Mouse (Mus musculus) forebrain, embryonic 14.5 days (tissue): ENCODE data around the gene Casz1. TPM values are rescaled to one million over a fixed set of nuclear protein-coding genes. Genes with fewer than 3 reads are reported as not detected.

Experiments used
- ATAC-seq: fragments of 200-750 bp; cut with Nextera tagmentation; 2 replicates; pipeline ENCODE4 v1.8.0; 2017; ENCODE audit warnings: mild to moderate bottlenecking, moderate library complexity
- DNase-seq: peaks from one replicate; pipeline ENCODE4 v3.0.0-alpha.2; 2015; ENCODE audit warnings: low spot score
- H3K27ac ChIP-seq: fragments of 300-500 bp; sonication (generic); 2 replicates; pipeline ENCODE4 v1.5.1; 2014; ENCODE audit warnings: low read depth, mild to moderate bottlenecking, control low read depth, low read length, moderate library complexity
- H3K27me3 ChIP-seq: fragments of 300-500 bp; sonication (generic); replicated peaks from 2 replicates; pipeline ENCODE4 v1.6.1; 2014; ENCODE audit warnings: low read length, control low read depth, mixed read lengths; ENCODE audit not compliant: control insufficient read depth, insufficient read depth
- H3K36me3 ChIP-seq: fragments of 300-500 bp; sonication (generic); 2 replicates; pipeline ENCODE4 v1.6.1; 2014; ENCODE audit warnings: low read length, control low read depth; ENCODE audit not compliant: control insufficient read depth, insufficient read depth
- H3K4me1 ChIP-seq: fragments of 300-500 bp; sonication (generic); 2 replicates; pipeline ENCODE4 v1.6.1; 2014; ENCODE audit warnings: antibody characterized with exemption, low read length, control low read depth; ENCODE audit not compliant: control insufficient read depth, insufficient read depth
- H3K4me2 ChIP-seq: fragments of 300-500 bp; sonication (generic); 2 replicates; pipeline ENCODE4 v1.6.1; 2014; ENCODE audit warnings: mild to moderate bottlenecking, control low read depth, low read length
- H3K4me3 ChIP-seq: fragments of 300-500 bp; sonication (generic); 2 replicates; pipeline ENCODE4 v1.5.1; 2014; ENCODE audit warnings: low read depth, low read length, control low read depth
- H3K9ac ChIP-seq: fragments of 300-500 bp; sonication (generic); 2 replicates; pipeline ENCODE4 v1.6.1; 2014; ENCODE audit warnings: mild to moderate bottlenecking, low read length, control low read depth, moderate library complexity
- H3K9me3 ChIP-seq: fragments of 300-500 bp; sonication (generic); replicated peaks from 2 replicates; pipeline ENCODE4 v1.6.1; 2016; ENCODE audit warnings: low read length, control low read depth, mixed read lengths; ENCODE audit not compliant: control insufficient read depth
- WGBS: fragments of 180-500 bp; shearing (Covaris S2); extraction: QIAGEN DNeasy Blood & Tissue Kit; methylation state at CpG from one replicate; pipeline ENCODE4 v1.1.7; 2014; 5-methylcytosine and 5-hydroxymethylcytosine counted together
- polyA plus RNA-seq: library from polyadenylated mRNA; unstranded; fragments of >200 nt; fragmentation: Nextera tagmentation; extraction: Ambion mirVana; gene quantifications from 2 replicates; pipeline ENCODE4 v1.2.1, GENCODE M21; 2014

Gene Casz1
- polyA plus RNA-seq: 0.57 and 1.1 TPM in 2 replicates

GRCm38 (mm10) chr4:148804137-148804779, at the start of gene Casz1:
Casz1 (plus strand) TSS chr4:148804429.
- peak within 1 kb of the TSS; percentile 48 for H3K4me3 ChIP-seq
- H3K27ac ChIP-seq: no peak within 1 kb of the TSS
- H3K4me1 ChIP-seq: peaks cover 29% of the 10 kb centered on the region
- H3K27me3 ChIP-seq: peaks cover 46% of the 10 kb centered on the region
- DNase-seq: peak; percentile 95
- H3K36me3 ChIP-seq: no peaks in the 10 kb centered on the region
- under 1% methylated on average over 66 of the region's 68 CpGs for WGBS
- no peaks in the 10 kb centered on the region for H3K9me3 ChIP-seq
- ATAC-seq: peak; percentile 86
- peak within 1 kb of the TSS; percentile 99 for H3K4me2 ChIP-seq
- H3K9ac ChIP-seq: peak within 1 kb of the TSS; percentile 60

DNA sequence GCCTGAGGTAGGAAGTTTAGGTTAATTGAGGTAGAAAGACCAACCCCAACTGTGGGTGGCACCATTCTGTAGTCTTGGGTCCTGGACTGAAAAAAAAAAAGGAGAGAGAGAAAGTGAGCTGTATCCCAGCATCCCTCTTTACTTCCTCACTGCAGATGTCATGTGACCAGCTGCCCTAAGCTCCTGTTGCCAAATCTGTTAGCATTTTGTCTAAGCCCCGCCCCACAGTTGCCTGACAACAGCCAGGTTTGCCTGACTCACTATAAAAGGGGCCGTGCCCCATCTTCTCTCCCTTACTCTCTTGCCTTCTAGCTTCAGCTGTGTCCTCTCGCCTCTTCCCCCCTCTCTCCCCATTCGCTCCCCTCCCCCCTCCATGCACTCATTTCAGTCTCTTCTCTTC, 45.4 kb upstream of the Casz1 start:
- Histone ChIP-seq H3K4me3 (no peak overlapping the region), H3K36me3 (no peaks in the 10 kb centered on the region), H3K9ac (no peak overlapping the region), H3K4me1 (no peaks in the 10 kb centered on the region), H3K4me2 (no peak overlapping the region), H3K27ac (no peak overlapping the region), H3K9me3 (no peaks in the 10 kb centered on the region), H3K27me3 (no peaks in the 10 kb centered on the region)
- WGBS: 48% methylated on average over 4 of the region's 4 CpGs
- ATAC-seq (no peak), DNase-seq (no peak)

GRCm38 (mm10) chr4:148760152-148760551, 44.1 kb upstream of the Casz1 start:
- 88% methylated on average over 7 of the region's 7 CpGs for WGBS
- H3K27me3 ChIP-seq: no peaks in the 10 kb centered on the region
- no peaks in the 10 kb centered on the region for H3K4me1 ChIP-seq
- no peak overlapping the region for H3K4me2 ChIP-seq
- no peak for DNase-seq
- ATAC-seq: no peak
- H3K36me3 ChIP-seq: no peaks in the 10 kb centered on the region
- no peak overlapping the region for H3K9ac ChIP-seq
- no peaks in the 10 kb centered on the region for H3K9me3 ChIP-seq
- H3K4me3 ChIP-seq: no peak overlapping the region
- H3K27ac ChIP-seq: no peak overlapping the region

GRCm38 (mm10) chr4:148766021-148766775, 38.0 kb upstream of the Casz1 start:
- 46% methylated on average over 21 of the region's 21 CpGs for WGBS
- peaks cover 25% of the 10 kb centered on the region for H3K4me1 ChIP-seq
- no peak overlapping the region; the same call in 1 of the 2 replicates for H3K27ac ChIP-seq
- H3K9me3 ChIP-seq: no peaks in the 10 kb centered on the region
- no peak overlapping the region for H3K4me3 ChIP-seq
- DNase-seq (no peak), ATAC-seq (no peak)
- no peaks in the 10 kb centered on the region for H3K36me3 ChIP-seq
- 0 out of 2 replicates have a peak, but pooled peaks cover 6% of the 10 kb centered on the region for H3K27me3 ChIP-seq
- no peak overlapping the region for H3K9ac ChIP-seq
- H3K4me2 ChIP-seq: no peak overlapping the region

GRCm38 (mm10) chr4:148767655-148768305, 36.4 kb upstream of the Casz1 start:
- H3K9me3 ChIP-seq: no peaks in the 10 kb centered on the region
- peak; percentile 49 for ATAC-seq
- DNase-seq: peak; percentile 87
- peak overlapping the region; percentile 58 for H3K27ac ChIP-seq
- WGBS: 21% methylated on average over 8 of the region's 8 CpGs
- H3K9ac ChIP-seq: no peak overlapping the region
- H3K27me3 ChIP-seq: 0 out of 2 replicates have a peak, but pooled peaks cover 8% of the 10 kb centered on the region
- no peak overlapping the region for H3K4me3 ChIP-seq
- H3K4me1 ChIP-seq: peaks cover 34% of the 10 kb centered on the region
- H3K4me2 ChIP-seq: no peak overlapping the region
- H3K36me3 ChIP-seq: no peaks in the 10 kb centered on the region

GRCm38 (mm10) chr4:148768649-148769048, 35.6 kb upstream of the Casz1 start:
- no peaks in the 10 kb centered on the region for H3K9me3 ChIP-seq
- H3K27ac ChIP-seq: no peak overlapping the region; the same call in 1 of the 2 replicates
- H3K4me3 ChIP-seq: no peak overlapping the region
- no peaks in the 10 kb centered on the region for H3K36me3 ChIP-seq
- peak; percentile 55 for DNase-seq
- peak; percentile 47 for ATAC-seq
- H3K9ac ChIP-seq: no peak overlapping the region
- 13% methylated on average over 10 of the region's 10 CpGs for WGBS
- 0 out of 2 replicates have a peak, but pooled peaks cover 8% of the 10 kb centered on the region for H3K27me3 ChIP-seq
- peaks cover 34% of the 10 kb centered on the region for H3K4me1 ChIP-seq
- H3K4me2 ChIP-seq: no peak overlapping the region

DNA sequence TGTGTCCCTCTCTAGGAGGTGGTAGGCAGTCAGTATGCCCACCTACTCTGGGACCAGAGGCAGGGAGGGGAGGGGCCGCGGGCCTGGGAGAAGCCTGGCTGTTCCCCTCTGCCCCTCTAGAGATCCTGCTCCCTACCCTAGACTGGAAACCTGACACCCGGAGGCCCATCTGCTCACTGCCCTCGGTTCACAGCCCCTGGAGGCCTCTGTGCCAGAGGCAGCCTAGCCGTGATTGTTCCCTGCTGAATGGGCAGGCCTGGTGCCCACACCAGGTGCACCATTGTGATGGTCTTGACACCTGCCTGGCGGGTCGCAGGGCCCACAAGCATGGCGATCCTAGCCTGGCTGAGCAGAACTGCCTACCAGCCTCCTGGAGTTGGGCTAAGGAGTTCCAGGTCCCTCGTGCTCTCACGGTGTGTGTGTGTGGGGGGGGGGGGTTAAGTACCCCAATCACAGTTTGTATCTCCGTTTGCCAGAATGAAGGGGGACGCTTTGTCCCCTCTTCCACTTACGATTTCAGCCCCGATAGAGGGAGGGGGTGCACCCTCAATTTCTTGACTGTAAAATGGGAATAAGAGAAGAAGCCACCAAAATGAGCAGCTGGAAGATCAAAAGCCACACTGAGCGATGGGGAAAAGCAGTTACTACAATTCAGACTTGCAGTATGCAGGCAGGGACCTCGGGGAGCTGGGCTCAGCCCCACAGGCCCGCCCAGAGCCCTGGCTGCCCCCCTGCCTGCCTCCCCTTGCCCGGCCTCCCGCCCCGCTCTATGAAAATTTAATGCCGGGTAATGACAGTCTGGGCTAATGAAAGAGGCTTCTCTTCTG, 33.4 kb upstream of the Casz1 start:
- H3K36me3 ChIP-seq: no peaks in the 10 kb centered on the region
- H3K4me2 ChIP-seq: peak overlapping the region; percentile 41
- DNase-seq: peak; percentile 57
- no peak overlapping the region for H3K9ac ChIP-seq
- H3K4me3 ChIP-seq: no peak overlapping the region
- peak; percentile 24 for ATAC-seq
- H3K9me3 ChIP-seq: no peaks in the 10 kb centered on the region
- no peak overlapping the region; the same call in 1 of the 2 replicates for H3K27ac ChIP-seq
- H3K4me1 ChIP-seq: peaks cover 34% of the 10 kb centered on the region
- 0 out of 2 replicates have a peak, but pooled peaks cover 8% of the 10 kb centered on the region for H3K27me3 ChIP-seq
- WGBS: 5% methylated on average over 21 of the region's 21 CpGs

DNA sequence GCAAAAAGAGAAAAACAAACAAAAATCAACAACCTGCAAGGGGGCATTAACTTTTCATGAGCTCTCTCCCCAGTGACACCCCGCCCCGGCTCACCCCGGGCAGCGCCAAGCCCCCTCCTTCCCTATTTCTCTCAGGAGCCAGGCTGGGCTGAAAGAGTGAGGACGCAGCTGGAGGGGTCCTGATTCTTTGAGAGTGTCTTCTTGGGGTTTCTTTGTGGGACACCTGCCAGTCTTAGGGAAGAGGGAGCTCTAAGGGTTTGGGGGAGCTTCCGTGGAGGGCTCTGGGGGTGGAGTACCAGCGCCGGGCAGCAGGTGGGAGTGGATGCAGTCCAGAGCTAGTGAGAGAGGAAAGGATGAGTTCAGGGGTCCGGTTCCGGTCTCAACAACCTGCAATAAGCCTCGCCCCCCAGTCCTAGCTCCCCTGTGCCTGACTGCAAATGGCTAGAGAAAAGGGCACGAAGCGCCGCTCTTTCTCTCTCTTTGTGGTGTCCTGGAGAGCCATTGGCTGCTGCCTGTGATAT, 32.8 kb upstream of the Casz1 start:
- 0 out of 2 replicates have a peak overlapping the region, but pooled peaks have one; percentile 8 for H3K4me3 ChIP-seq
- H3K4me1 ChIP-seq: peaks cover 34% of the 10 kb centered on the region
- H3K27me3 ChIP-seq: 0 out of 2 replicates have a peak, but pooled peaks cover 8% of the 10 kb centered on the region
- H3K4me2 ChIP-seq: peak overlapping the region; percentile 41
- ATAC-seq: peak; percentile 19; the same call in 1 of the 2 replicates
- under 1% methylated on average over 14 of the region's 14 CpGs for WGBS
- H3K9me3 ChIP-seq: no peaks in the 10 kb centered on the region
- H3K9ac ChIP-seq: 0 out of 2 replicates have a peak overlapping the region, but pooled peaks have one; percentile 13
- DNase-seq: no peak
- no peaks in the 10 kb centered on the region for H3K36me3 ChIP-seq
- no peak overlapping the region for H3K27ac ChIP-seq
